Mouse (Mus musculus) MEL (cell line): ENCODE data around the gene Rgs18. TPM values are rescaled to one million over a fixed set of nuclear protein-coding genes. Genes with fewer than 3 reads are reported as not detected.

Source experiments
- DNase-seq: peaks from one replicate; pipeline ENCODE4 v3.0.0; 2011; ENCODE audit warnings: low read depth, low spot score
- H3K27ac ChIP-seq: 2 replicates; pipeline ENCODE4 v1.5.1; 2012; ENCODE audit warnings: low read depth, mild to moderate bottlenecking, control low read depth, low read length, moderate library complexity; ENCODE audit not compliant: control insufficient read depth
- H3K27me3 ChIP-seq, 2 experiments: fragments of 150-350 bp in 1 of 2; sonication (generic) in 1 of 2; 2 replicates each; pipeline ENCODE4 v1.6.1; 2012; ENCODE audit warnings: low read length in 2 of 2, mild to moderate bottlenecking in 2 of 2, improper control_type of control experiment in 1 of 2, moderate library complexity in 1 of 2; ENCODE audit not compliant: insufficient read depth in 2 of 2, control insufficient read depth in 1 of 2
- H3K36me3 ChIP-seq, 2 experiments: 2 replicates each; pipeline ENCODE4 v1.6.1; 2012 to 2014; ENCODE audit warnings: low read length in 2 of 2, improper control_type of control experiment in 1 of 2, inconsistent platforms in 1 of 2, mild to moderate bottlenecking in 1 of 2; ENCODE audit not compliant: insufficient read depth in 2 of 2, control insufficient read depth in 1 of 2
- H3K4me1 ChIP-seq, 2 experiments: fragments of 150-350 bp in 1 of 2; sonication (generic) in 1 of 2; 2 replicates each; pipeline ENCODE4 v1.6.1; 2012; ENCODE audit warnings: low read length in 2 of 2, improper control_type of control experiment in 1 of 2, mild to moderate bottlenecking in 1 of 2; ENCODE audit not compliant: insufficient read depth in 2 of 2, control insufficient read depth in 1 of 2
- H3K4me3 ChIP-seq, 2 experiments: fragments of 150-350 bp in 1 of 2; sonication (generic) in 1 of 2; 2 replicates each; pipeline ENCODE4 v1.5.1; 2012; ENCODE audit warnings: low read depth in 2 of 2, low read length in 2 of 2, mild to moderate bottlenecking in 2 of 2, moderate library complexity in 2 of 2, control low read depth in 1 of 2, improper control_type of control experiment in 1 of 2; ENCODE audit not compliant: control insufficient read depth in 1 of 2, insufficient read depth in 1 of 2
- H3K79me2 ChIP-seq: 2 replicates; pipeline ENCODE4 v1.6.1; 2012; ENCODE audit warnings: mild to moderate bottlenecking, low read length, moderate library complexity; ENCODE audit not compliant: control insufficient read depth, poor library complexity, insufficient read depth
- H3K9ac ChIP-seq: 2 replicates; pipeline ENCODE4 v1.6.1; 2012; ENCODE audit warnings: low read depth, mild to moderate bottlenecking, control low read depth, low read length, moderate library complexity; ENCODE audit not compliant: control insufficient read depth, poor library complexity, severe bottlenecking
- H3K9me3 ChIP-seq: fragments of 150-350 bp; sonication (generic); replicated peaks from 2 replicates; pipeline ENCODE4 v1.6.1; 2012; ENCODE audit warnings: mild to moderate bottlenecking, low read length, improper control_type of control experiment, moderate library complexity; ENCODE audit not compliant: insufficient read depth
- BHLHE40 ChIP-seq: IDR thresholded peaks from 2 replicates; pipeline ENCODE4 v1.6.1; 2012; ENCODE audit warnings: low read depth, mild to moderate bottlenecking, inconsistent platforms, low read length, improper control_type of control experiment, borderline replicate concordance
- CHD1 ChIP-seq: IDR thresholded peaks from 2 replicates; pipeline ENCODE4 v1.6.1; 2012; ENCODE audit warnings: low read depth, mild to moderate bottlenecking, inconsistent platforms, low read length, improper control_type of control experiment
- CHD2 ChIP-seq: IDR thresholded peaks from 2 replicates; pipeline ENCODE4 v1.6.1; 2011; ENCODE audit warnings: low read length, improper control_type of control experiment
- CTCF ChIP-seq, 3 experiments: IDR thresholded peaks in 2 of 3; conservative IDR thresholded peaks in 1 of 3; 2 replicates each; pipeline ENCODE4 v1.5.1; 2011 to 2012; ENCODE audit warnings: low read length in 3 of 3, low read depth in 2 of 3, mild to moderate bottlenecking in 2 of 3, improper control_type of control experiment in 1 of 3, inconsistent platforms in 1 of 3, mixed read lengths in 1 of 3, moderate library complexity in 1 of 3; ENCODE audit not compliant: control insufficient read depth in 1 of 3, insufficient read depth in 1 of 3, poor library complexity in 1 of 3, severe bottlenecking in 1 of 3
- ELF1 ChIP-seq: IDR thresholded peaks from 2 replicates; pipeline ENCODE4 v1.6.1; 2014; ENCODE audit warnings: low read depth, mild to moderate bottlenecking, inconsistent platforms, low read length, improper control_type of control experiment, moderate library complexity
- EP300 ChIP-seq, 2 experiments: IDR thresholded peaks; 2 replicates each; pipeline ENCODE4 v1.6.1; 2011; ENCODE audit warnings: improper control_type of control experiment in 2 of 2, low read length in 2 of 2, low read depth in 1 of 2, mild to moderate bottlenecking in 1 of 2
- ETS1 ChIP-seq: IDR thresholded peaks from 2 replicates; pipeline ENCODE4 v1.6.1; 2012; ENCODE audit warnings: low read depth, mild to moderate bottlenecking, inconsistent platforms, low read length, improper control_type of control experiment, moderate library complexity
- GABPA ChIP-seq: IDR thresholded peaks from 2 replicates; pipeline ENCODE4 v1.6.1; 2012; ENCODE audit warnings: low read depth, mild to moderate bottlenecking, inconsistent platforms, low read length, improper control_type of control experiment, moderate library complexity
- GATA1 ChIP-seq: IDR thresholded peaks from 2 replicates; pipeline ENCODE4 v1.6.1; 2011; ENCODE audit warnings: low read depth, low read length, improper control_type of control experiment
- HCFC1 ChIP-seq: IDR thresholded peaks from 2 replicates; pipeline ENCODE4 v1.6.1; 2012; ENCODE audit warnings: low read depth, mild to moderate bottlenecking, inconsistent platforms, low read length, improper control_type of control experiment, moderate library complexity
- JUND ChIP-seq: IDR thresholded peaks from 2 replicates; pipeline ENCODE4 v1.6.1; 2011; ENCODE audit warnings: low read depth, mild to moderate bottlenecking, improper control_type of control experiment, low read length
- KAT2A ChIP-seq: conservative IDR thresholded peaks from 2 replicates; pipeline ENCODE4 v1.6.1; 2012; ENCODE audit warnings: low read depth, low read length, improper control_type of control experiment, inconsistent platforms
- MAFK ChIP-seq: IDR thresholded peaks from 2 replicates; pipeline ENCODE4 v1.6.1; 2011; ENCODE audit warnings: low read depth, mild to moderate bottlenecking, low read length, improper control_type of control experiment, borderline replicate concordance
- MAX ChIP-seq: IDR thresholded peaks from 2 replicates; pipeline ENCODE4 v1.6.1; 2011; ENCODE audit warnings: low read length, improper control_type of control experiment
- MAZ ChIP-seq: IDR thresholded peaks from 2 replicates; pipeline ENCODE4 v1.6.1; 2012; ENCODE audit warnings: low read depth, mild to moderate bottlenecking, inconsistent platforms, low read length, improper control_type of control experiment
- MEF2A ChIP-seq: IDR thresholded peaks from 2 replicates; pipeline ENCODE4 v1.6.1; 2014; ENCODE audit warnings: low read depth, mild to moderate bottlenecking, inconsistent platforms, low read length, improper control_type of control experiment; ENCODE audit not compliant: poor library complexity, insufficient replicate concordance, severe bottlenecking; ENCODE audit errors: extremely low read depth
- MXI1 ChIP-seq: IDR thresholded peaks from 2 replicates; pipeline ENCODE4 v1.6.1; 2011; ENCODE audit warnings: mild to moderate bottlenecking, low read depth, low read length, improper control_type of control experiment
- MYB ChIP-seq: IDR thresholded peaks from 2 replicates; pipeline ENCODE4 v1.6.1; 2011; ENCODE audit warnings: mild to moderate bottlenecking, low read depth, low read length, improper control_type of control experiment
- MYC ChIP-seq: IDR thresholded peaks from 2 replicates; pipeline ENCODE4 v1.6.1; 2011; ENCODE audit warnings: low read depth, mild to moderate bottlenecking, low read length, improper control_type of control experiment, moderate library complexity
- NELFE ChIP-seq: IDR thresholded peaks from 2 replicates; pipeline ENCODE4 v1.6.1; 2011; ENCODE audit warnings: low read depth, low read length, improper control_type of control experiment
- NRF1 ChIP-seq: IDR thresholded peaks from 2 replicates; pipeline ENCODE4 v1.6.1; 2014; ENCODE audit warnings: low read depth, mild to moderate bottlenecking, inconsistent platforms, low read length, improper control_type of control experiment, moderate library complexity; ENCODE audit not compliant: poor library complexity, insufficient read depth, severe bottlenecking
- POLR2A ChIP-seq, 2 experiments: IDR thresholded peaks; 2 replicates each; pipeline ENCODE4 v1.6.1; 2011 to 2012; ENCODE audit warnings: low read length in 2 of 2, mild to moderate bottlenecking in 2 of 2, control low read depth in 1 of 2, improper control_type of control experiment in 1 of 2, low read depth in 1 of 2, moderate library complexity in 1 of 2; ENCODE audit not compliant: control insufficient read depth in 1 of 2, insufficient read depth in 1 of 2, poor library complexity in 1 of 2
- POLR2AphosphoS2 ChIP-seq: IDR thresholded peaks from 2 replicates; pipeline ENCODE4 v1.6.1; 2011; ENCODE audit warnings: low read length, improper control_type of control experiment
- POLR2AphosphoS5 ChIP-seq: IDR thresholded peaks from 2 replicates; pipeline ENCODE4 v1.6.1; 2012; ENCODE audit warnings: low read depth, borderline replicate concordance, mild to moderate bottlenecking, inconsistent platforms, low read length, moderate library complexity, mixed read lengths
- RAD21 ChIP-seq: IDR thresholded peaks from 2 replicates; pipeline ENCODE4 v1.6.1; 2011; ENCODE audit warnings: mild to moderate bottlenecking, low read depth, low read length, improper control_type of control experiment
- RCOR1 ChIP-seq: IDR thresholded peaks from 2 replicates; pipeline ENCODE4 v1.6.1; 2012; ENCODE audit warnings: low read depth, mild to moderate bottlenecking, inconsistent platforms, low read length, improper control_type of control experiment
- SIN3A ChIP-seq: IDR thresholded peaks from 2 replicates; pipeline ENCODE4 v1.6.1; 2012; ENCODE audit warnings: low read length, improper control_type of control experiment, inconsistent platforms
- SMC3 ChIP-seq: IDR thresholded peaks from 2 replicates; pipeline ENCODE4 v1.6.1; 2011; ENCODE audit warnings: low read depth, low read length, improper control_type of control experiment
- TAL1 ChIP-seq: IDR thresholded peaks from 2 replicates; pipeline ENCODE4 v1.6.1; 2012; ENCODE audit warnings: mild to moderate bottlenecking, inconsistent platforms, low read length, moderate library complexity, mixed read lengths
- TBP ChIP-seq: IDR thresholded peaks from 2 replicates; pipeline ENCODE4 v1.8.0; 2011; ENCODE audit warnings: low read depth, low read length, improper control_type of control experiment
- TCF12 ChIP-seq: IDR thresholded peaks from 2 replicates; pipeline ENCODE4 v1.6.1; 2014; ENCODE audit warnings: low read depth, mild to moderate bottlenecking, inconsistent platforms, low read length, improper control_type of control experiment, moderate library complexity
- USF1 ChIP-seq: IDR thresholded peaks from 2 replicates; pipeline ENCODE4 v1.6.1; 2014; ENCODE audit warnings: low read depth, mild to moderate bottlenecking, inconsistent platforms, low read length, improper control_type of control experiment, moderate library complexity
- USF2 ChIP-seq, 2 experiments: IDR thresholded peaks; 2 replicates each; pipeline ENCODE4 v1.6.1; 2011 to 2012; ENCODE audit warnings: improper control_type of control experiment in 2 of 2, low read length in 2 of 2, borderline replicate concordance in 1 of 2, inconsistent platforms in 1 of 2, low read depth in 1 of 2, mild to moderate bottlenecking in 1 of 2; ENCODE audit not compliant: insufficient read depth in 1 of 2
- ZC3H11A ChIP-seq: IDR thresholded peaks from 2 replicates; pipeline ENCODE4 v1.6.1; 2012; ENCODE audit warnings: low read depth, mild to moderate bottlenecking, inconsistent platforms, low read length, improper control_type of control experiment
- ZKSCAN1 ChIP-seq: IDR thresholded peaks from 2 replicates; pipeline ENCODE4 v1.6.1; 2012; ENCODE audit warnings: low read depth, mild to moderate bottlenecking, inconsistent platforms, low read length, improper control_type of control experiment, moderate library complexity
- ZMIZ1 ChIP-seq: IDR thresholded peaks from 2 replicates; pipeline ENCODE4 v1.6.1; 2012; ENCODE audit warnings: low read depth, mild to moderate bottlenecking, inconsistent platforms, low read length, improper control_type of control experiment, moderate library complexity
- ZNF384 ChIP-seq: IDR thresholded peaks from 2 replicates; pipeline ENCODE4 v1.6.1; 2012; ENCODE audit warnings: low read depth, mild to moderate bottlenecking, inconsistent platforms, low read length, improper control_type of control experiment
- polyA plus RNA-seq, 2 experiments: library from polyadenylated mRNA; stranded (reverse) in 1 of 2; unstranded in 1 of 2; fragments of >175 nt in 1 of 2; fragments of >200 nt in 1 of 2; gene quantifications; 2 replicates each; pipeline versions ENCODE4 v1.2.1 to v1.2.4; 2012; ENCODE audit warnings: low replicate concordance in 2 of 2, low read depth in 1 of 2; ENCODE audit not compliant: insufficient read length in 2 of 2, insufficient read depth in 1 of 2, missing spikeins in 1 of 2
- total RNA-seq: library from RNA; depleted of rRNA; stranded (reverse); fragments of 300-350 nt; gene quantifications from 2 replicates; pipeline ENCODE4 v1.2.3, GENCODE M21; 2012; rRNA removed

Gene Rgs18
- total RNA-seq (4.9 and 6.4 TPM in 2 replicates), polyA plus RNA-seq (1 to 10 TPM in 1 of 2 experiments, not detected in 1; 3.8 TPM)

DNA sequence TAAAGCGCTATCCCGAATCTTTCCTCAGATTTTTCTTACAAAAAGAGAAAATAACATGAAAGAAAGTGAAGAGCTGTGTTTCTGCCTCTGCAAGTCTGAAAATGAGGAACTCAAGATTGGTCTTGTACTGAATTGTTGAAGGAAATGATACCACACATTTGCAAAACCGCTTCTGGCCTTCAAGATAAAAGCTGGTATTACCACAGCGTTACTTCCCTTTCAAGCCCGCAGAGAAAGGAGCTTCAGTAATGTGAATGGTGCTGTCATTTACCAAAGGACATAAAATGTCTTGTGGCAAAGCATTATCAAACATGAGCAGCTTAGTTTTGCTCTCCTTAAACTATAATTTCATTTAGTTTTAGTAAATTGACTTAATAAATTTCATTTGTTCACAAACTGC lies at the start of gene Rgs18:
Rgs18 (minus strand) TSS at position 105 of the 400 bp plus-strand sequence.
- peaks cover 0 to 12% of the 10 kb centered on the region in 2 experiments; a peak in 2 of 4 replicates for H3K36me3 ChIP-seq
- peak within 1 kb of the TSS; percentile 96 for H3K27ac ChIP-seq
- peak; percentile 96 for DNase-seq
- H3K4me1 ChIP-seq, result peaks cover 3 to 8% of the 10 kb centered on the region in 2 experiments; a peak in 3 of 4 replicates
- H3K27me3 ChIP-seq, result no peaks in the 10 kb centered on the region
- peak within 1 kb of the TSS; percentile 70 for H3K9ac ChIP-seq
- H3K9me3 ChIP-seq, result no peaks in the 10 kb centered on the region
- H3K4me3 ChIP-seq, result peak within 1 kb of the TSS; percentile 56 to 63
- H3K79me2 ChIP-seq, result peaks cover 4% of the 10 kb centered on the region
- TF ChIP-seq POLR2AphosphoS2 (no peak), CHD2 (peak; percentile 72), USF2 (IDR thresholded peaks at IDR 0.05; ENCODE audit: borderline replicate concordance in 1 of 2, insufficient read depth in 1 of 2, low read depth in 1 of 2, low read length in 2 of 2) (no peak), POLR2A (IDR thresholded peaks at IDR 0.05; ENCODE audit: control insufficient read depth in 1 of 2, insufficient read depth in 1 of 2, low read depth in 1 of 2, low read length in 2 of 2, poor library complexity in 1 of 2) (peak in 1 of 2 experiments; percentile 32; a peak in 1 of 4 replicates), TCF12 (peak; percentile 98), EP300 (IDR thresholded peaks at IDR 0.05; ENCODE audit: low read depth in 1 of 2, low read length in 2 of 2) (peak; percentile 98 to 100), JUND (peak; percentile 90), BHLHE40 (peak; percentile 64; the same call in 1 of the 2 replicates), MYC (peak; percentile 84; the same call in 1 of the 2 replicates), KAT2A (no peak), TAL1 (peak; percentile 98), MAFK (peak; percentile 72; the same call in 1 of the 2 replicates), HCFC1 (no peak; the same call in 1 of the 2 replicates), SIN3A (peak; percentile 78), MYB (peak; percentile 34; the same call in 1 of the 2 replicates), ETS1 (peak; percentile 92), ZKSCAN1 (no peak), CHD1 (no peak), MAZ (peak; percentile 53; the same call in 1 of the 2 replicates), CTCF (IDR thresholded peaks at IDR 0.05 in 2 of 3, conservative IDR thresholded peaks at IDR 0.05 in 1 of 3; ENCODE audit: control insufficient read depth in 1 of 3, insufficient read depth in 1 of 3, low read depth in 2 of 3, low read length in 3 of 3, poor library complexity in 1 of 3, severe bottlenecking in 1 of 3) (no peak), NELFE (0 out of 2 replicates have a peak, but pooled peaks have one; percentile 30), ZMIZ1 (peak; percentile 60; the same call in 1 of the 2 replicates), GABPA (no peak), NRF1 (no peak), GATA1 (peak; percentile 98), RCOR1 (peak; percentile 97), MAX (no peak), POLR2AphosphoS5 (no peak), SMC3 (no peak), TBP (peak; percentile 77), MXI1 (0 out of 2 replicates have a peak, but pooled peaks have one; percentile 47), RAD21 (peak; percentile 5), MEF2A (no peak), ZC3H11A (no peak), ZNF384 (peak; percentile 60), ELF1 (no peak), USF1 (no peak)
